Mouse (Mus musculus): ENCODE data around the gene Col4a6.

Gene Col4a6

DNA sequence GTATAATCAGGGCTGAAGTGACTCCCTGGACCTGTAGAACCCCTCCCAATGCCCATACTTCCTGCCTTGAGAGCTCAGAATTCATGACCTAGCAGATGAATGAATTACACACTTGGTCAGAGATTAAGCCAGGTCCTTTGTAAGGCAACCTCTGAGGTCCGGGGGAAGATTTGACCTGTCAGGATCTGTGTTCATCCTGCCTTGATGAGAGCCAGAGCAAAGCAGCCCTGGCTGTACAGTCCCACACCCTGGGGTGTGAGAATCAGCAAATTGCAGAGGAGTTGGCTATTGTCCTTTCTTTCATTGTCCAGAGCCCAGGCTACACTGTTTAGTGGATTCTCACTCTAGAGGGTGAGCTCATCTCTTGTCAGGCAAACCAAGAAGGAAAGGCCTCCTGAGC lies 207.9 kb downstream of the Col4a6 start:
- in situ Hi-C loops (cut with MboI, MseI): no loop called here

DNA sequence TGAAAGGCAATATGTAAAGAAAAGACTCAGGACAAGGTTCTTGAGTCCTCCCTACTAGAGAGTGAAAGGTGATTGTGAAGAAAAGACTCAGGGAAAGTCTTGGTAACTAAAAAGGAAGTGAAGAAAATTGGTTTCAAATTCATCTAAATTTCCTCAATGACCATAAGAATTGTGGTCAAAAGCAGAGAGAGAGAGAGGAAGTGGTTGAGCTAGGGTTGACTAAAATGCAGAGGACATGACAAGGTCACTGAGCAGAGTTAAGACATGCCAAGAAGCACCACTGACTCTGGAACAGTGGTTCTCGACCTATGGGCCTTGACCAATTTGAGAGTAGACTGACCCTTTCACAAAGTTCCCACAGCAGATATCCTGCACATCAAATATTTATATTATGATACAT lies 224.2 kb downstream of the Col4a6 start:
- in situ Hi-C loops (cut with MboI, MseI): loop anchor here in 1 of 2 experiments (10.0 kb wide), 1 partner anchor 255 kb away; no protein-coding TSS in a partner anchor

- in situ Hi-C loops (cut with MboI, MseI): no loop called here
These were observed 237.1 kb downstream of the Col4a6 start for GRCm38 (mm10) chrX:141236564-141237333.

- in situ Hi-C loops (cut with MboI, MseI): loop anchor here in 1 of 2 experiments (10.0 kb wide), 1 partner anchor 1623 kb away; no protein-coding TSS in a partner anchor
These were observed 245.7 kb downstream of the Col4a6 start for GRCm38 (mm10) chrX:141228169-141228568.

GRCm38 (mm10) chrX:141212802-141213201 lies 261.1 kb downstream of the Col4a6 start:
- in situ Hi-C loops (cut with MboI, MseI): no loop called here

- in situ Hi-C loops (cut with MboI, MseI): loop anchor here in 1 of 2 experiments (25.0 kb wide), 1 partner anchor 1588 kb away; no protein-coding TSS in a partner anchor
These were observed 274.9 kb downstream of the Col4a6 start for GRCm38 (mm10) chrX:141198993-141199392.

DNA sequence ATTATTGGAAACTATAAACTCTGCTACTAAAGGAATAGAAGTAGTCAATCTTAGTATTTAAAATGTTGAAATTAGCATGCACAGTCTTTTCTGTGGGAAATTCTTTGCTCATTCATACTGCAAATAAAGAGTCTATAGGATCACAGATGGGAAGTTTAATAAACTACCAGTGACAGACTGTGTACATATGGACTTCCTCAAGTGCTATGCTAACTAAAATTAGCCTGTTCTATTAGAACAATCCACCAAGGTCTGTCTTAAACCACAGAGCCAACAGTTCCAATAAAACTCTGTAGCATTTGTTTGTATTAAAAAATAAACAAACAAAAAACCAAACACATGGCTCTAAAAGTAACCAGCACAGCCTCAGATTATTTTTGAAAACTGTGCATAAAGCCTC lies 278.8 kb downstream of the Col4a6 start:
- in situ Hi-C loops (cut with MboI, MseI): loop anchor here in 1 of 2 experiments (25.0 kb wide), 1 partner anchor 1592 kb away; no protein-coding TSS in a partner anchor

DNA sequence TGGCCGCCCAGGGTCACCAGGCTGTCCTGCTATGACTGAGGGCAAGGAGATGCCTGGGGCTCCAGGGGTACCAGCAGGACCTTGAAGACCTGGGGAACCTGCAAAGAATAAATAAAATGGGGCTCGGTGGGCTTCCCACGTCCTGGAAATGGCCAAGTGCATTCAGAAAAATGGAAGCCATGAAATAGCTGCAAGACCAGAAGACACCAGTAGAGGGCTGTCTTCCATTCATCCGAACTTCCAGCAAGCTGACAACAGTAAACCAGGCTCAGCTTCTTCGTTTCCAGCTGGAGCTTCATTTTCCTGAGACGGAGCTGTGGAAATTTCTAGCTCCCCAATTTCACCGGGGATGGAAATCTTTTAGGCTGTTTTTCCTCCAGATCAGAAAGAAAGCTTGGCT lies 298.5 kb downstream of the Col4a6 start:
- in situ Hi-C loops (cut with MboI, MseI): loop anchor here in 1 of 2 experiments (25.0 kb wide), 1 partner anchor 1612 kb away; no protein-coding TSS in a partner anchor

- in situ Hi-C loops (cut with MboI, MseI): loop anchor here in 1 of 2 experiments (5.0 to 25.0 kb wide), 3 partner anchors 183 to 878 kb away; no protein-coding TSS in a partner anchor
These were observed 308.8 kb downstream of the Col4a6 start for GRCm38 (mm10) chrX:141165067-141165466.

GRCm38 (mm10) chrX:141160371-141160770 lies 313.5 kb downstream of the Col4a6 start:
- in situ Hi-C loops (cut with MboI, MseI): loop anchor here in 1 of 2 experiments (25.0 kb wide), 2 partner anchors 748 to 873 kb away; no protein-coding TSS in a partner anchor

- in situ Hi-C loops (cut with MboI, MseI): loop anchor here in 1 of 2 experiments (10.0 to 25.0 kb wide), 3 partner anchors 533 to 871 kb away; no protein-coding TSS in a partner anchor
These were observed 315.7 kb downstream of the Col4a6 start for GRCm38 (mm10) chrX:141158160-141158559.

GRCm38 (mm10) chrX:141157626-141158025 lies 316.2 kb downstream of the Col4a6 start:
- in situ Hi-C loops (cut with MboI, MseI): loop anchor here in 1 of 2 experiments (10.0 to 25.0 kb wide), 3 partner anchors 533 to 870 kb away; no protein-coding TSS in a partner anchor

DNA sequence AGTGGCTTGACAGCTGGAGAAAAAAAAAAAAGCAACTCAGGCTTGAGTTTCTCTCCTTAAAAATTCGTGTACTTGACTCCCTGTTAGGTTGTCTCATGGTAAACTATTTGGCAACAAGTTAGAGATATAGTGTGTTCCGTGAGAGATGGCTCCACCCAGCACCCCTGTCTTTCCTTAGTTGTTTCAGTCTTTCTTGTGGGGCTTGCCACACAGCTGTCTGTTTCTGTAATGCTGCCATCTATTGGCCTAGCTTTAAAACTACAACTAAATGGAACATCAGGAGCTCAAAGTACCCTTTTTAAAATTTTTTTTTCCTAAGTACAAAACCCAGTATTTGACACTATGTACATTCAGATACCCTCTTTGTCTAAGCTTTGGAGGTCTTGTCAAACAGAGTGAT lies 317.2 kb downstream of the Col4a6 start:
- in situ Hi-C loops (cut with MboI, MseI): loop anchor here in 1 of 2 experiments (10.0 to 25.0 kb wide), 3 partner anchors 532 to 869 kb away; no protein-coding TSS in a partner anchor

GRCm38 (mm10) chrX:141151182-141151581 lies 322.7 kb downstream of the Col4a6 start:
- in situ Hi-C loops (cut with MboI, MseI): loop anchor here (5.0 to 25.0 kb wide), 4 partner anchors 154 to 864 kb away; no protein-coding TSS in a partner anchor

DNA sequence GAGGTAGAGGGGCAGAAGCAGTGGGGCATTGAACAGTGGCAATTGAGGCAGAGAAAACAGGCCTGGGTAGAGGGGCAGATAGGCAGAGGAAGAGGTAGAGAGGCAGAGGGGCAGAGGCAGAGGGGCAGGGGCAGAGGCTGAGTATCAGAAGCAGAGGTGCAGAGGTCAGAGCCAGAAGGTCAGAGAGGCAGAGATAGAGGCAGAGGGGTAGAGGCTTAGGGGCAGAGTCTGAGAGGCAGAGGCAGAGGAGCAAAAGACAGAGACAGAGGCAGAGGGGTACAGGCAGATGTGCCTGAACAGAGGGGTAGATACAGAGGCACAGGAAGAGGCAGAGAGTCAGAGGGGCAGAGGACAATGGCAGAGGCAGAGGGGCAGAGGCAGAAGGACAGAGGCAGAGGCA lies 323.6 kb downstream of the Col4a6 start:
- in situ Hi-C loops (cut with MboI, MseI): loop anchor here (5.0 to 25.0 kb wide), 4 partner anchors 153 to 863 kb away; no protein-coding TSS in a partner anchor

- in situ Hi-C loops (cut with MboI, MseI): loop anchor here (5.0 to 25.0 kb wide), 4 partner anchors 152 to 862 kb away; no protein-coding TSS in a partner anchor
These were observed 324.2 kb downstream of the Col4a6 start for GRCm38 (mm10) chrX:141149705-141150104.

Data from T-helper 17 cell (primary cell).